Mouse (Mus musculus) liver, adult (tissue): ENCODE data around the gene Hspa1a.

Source experiments
- GATA4 ChIP-seq: IDR thresholded peaks from 2 replicates; pipeline ENCODE4 v1.6.1; 2014; ENCODE audit warnings: mild to moderate bottlenecking, low read length; ENCODE audit not compliant: insufficient replicate concordance

Hspa1a gene

DNA sequence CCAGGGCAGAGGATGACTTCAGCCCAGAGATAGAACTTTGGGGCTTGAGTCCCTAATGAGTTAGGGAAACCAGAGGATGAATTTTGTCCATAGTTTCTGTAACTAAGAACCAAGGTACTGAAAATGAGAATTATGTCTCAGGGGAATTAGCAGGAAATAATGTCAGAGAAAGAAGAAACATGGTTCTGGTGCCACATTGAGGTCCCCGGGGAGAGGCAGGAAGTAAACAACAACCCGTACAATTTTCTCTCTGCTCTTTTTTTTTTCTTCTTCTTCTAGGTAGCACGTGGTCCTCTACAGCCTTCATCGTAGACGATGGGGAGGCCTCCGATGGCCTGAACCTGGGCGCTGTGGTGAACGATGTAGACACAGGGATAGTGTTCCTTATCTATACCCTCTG lies 39.7 kb downstream of the Hspa1a start:
- no peak for TF ChIP-seq GATA4

DNA sequence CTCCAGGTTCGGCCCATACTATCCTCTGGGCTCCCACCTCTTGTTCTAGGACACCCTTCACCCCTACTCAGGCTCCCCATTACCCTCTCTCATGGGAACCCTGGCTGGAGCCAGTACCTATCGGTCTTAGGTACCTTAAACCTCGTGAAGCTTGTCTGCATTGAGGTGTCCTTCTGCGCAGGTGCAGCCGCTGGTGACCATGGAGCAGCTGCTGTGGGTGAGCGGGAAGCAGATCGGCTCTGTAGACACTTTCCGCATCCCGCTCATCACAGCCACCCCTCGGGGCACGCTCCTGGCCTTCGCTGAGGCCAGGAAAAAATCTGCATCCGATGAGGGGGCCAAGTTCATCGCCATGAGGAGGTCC lies 40.2 kb downstream of the Hspa1a start:
- TF ChIP-seq GATA4, result no peak

DNA sequence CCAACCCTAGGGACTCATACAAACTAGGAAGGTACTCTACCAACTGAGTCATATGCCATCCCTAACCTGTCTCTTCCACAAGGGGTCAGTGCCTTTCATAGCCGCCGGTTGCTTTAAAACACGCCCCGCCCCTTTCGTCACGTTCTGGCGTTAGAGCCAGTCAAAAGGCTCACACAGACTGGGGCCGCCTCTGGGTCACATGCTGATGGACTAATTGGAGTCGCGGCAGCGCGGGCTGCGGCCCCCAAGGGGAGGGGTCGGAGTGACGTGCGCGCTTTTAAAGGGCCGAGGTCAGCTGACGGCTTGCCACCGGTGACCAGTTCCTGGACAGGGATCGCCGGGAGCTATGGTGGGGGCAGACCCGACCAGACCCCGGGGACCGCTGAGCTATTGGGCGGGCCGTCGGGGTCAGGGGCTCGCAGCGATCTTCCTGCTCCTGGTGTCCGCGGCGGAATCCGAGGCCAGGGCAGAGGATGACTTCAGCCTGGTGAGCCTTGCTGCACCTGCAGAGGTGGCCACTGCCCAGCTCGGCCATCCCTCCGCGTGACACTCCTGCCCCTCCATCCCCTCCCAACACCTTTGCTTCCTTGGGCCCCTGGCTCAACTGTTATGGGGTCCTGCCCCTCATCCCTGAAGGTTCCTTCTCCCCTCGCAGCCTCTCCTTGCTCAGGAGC lies 40.8 kb downstream of the Hspa1a start, which contains the start of gene Neu1:
TSS of gene Neu1 (plus strand) at position 193 of the 674 bp plus-strand sequence.
- peak; percentile 30; the same call in 1 of the 2 replicates for TF ChIP-seq GATA4

DNA sequence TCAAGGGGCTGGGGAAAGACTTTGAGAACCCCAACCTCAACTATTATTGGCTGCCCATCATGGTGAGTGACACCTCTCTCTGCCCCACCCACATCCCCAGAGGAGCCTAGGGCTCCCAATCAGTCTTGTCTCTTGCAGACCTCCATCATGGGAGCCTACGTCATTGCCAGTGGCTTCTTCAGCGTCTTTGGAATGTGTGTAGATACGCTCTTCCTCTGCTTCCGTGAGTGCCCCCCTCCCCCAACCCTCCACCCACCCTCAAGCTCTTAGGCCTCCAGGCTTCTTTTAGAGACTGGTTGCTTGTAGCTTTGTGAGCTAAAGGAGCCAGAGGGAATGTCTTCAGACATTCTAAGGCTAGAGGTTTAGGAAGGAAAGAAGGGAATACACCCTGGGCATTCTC lies 43.1 kb downstream of the Hspa1a start:
- TF ChIP-seq GATA4, result no peak

DNA sequence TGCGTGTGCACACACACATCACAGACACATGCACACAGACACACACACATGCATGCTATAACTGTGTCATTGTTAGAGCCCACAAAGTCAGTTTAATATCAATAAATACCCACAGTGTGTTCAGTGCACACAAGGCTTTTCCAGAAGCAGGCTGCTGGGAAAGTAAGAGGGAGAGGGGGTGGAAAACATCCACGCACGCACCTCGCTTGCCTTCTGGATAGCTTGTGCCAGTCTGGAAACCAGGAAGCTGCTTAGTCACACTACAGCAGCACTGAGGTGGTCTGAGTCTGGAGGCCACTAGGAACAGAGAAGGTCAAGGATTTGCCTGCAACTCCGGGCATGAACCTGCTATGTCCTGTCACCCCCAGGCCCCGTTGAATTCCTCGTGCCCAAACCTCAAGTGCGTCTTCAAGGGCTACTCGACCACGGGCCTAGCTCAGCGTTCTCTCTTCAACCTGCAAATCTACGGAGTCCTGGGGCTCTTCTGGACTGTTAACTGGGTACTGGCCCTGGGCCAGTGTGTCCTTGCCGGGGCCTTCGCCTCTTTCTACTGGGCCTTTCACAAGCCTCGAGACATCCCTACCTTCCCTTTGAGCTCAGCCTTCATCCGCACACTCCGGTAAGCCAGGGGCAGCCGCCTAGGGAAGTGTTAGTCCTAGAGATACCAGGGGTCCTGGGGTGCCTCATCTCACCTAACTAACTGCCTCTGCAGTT lies 44.5 kb downstream of the Hspa1a start:
- TF ChIP-seq GATA4, result no peak

DNA sequence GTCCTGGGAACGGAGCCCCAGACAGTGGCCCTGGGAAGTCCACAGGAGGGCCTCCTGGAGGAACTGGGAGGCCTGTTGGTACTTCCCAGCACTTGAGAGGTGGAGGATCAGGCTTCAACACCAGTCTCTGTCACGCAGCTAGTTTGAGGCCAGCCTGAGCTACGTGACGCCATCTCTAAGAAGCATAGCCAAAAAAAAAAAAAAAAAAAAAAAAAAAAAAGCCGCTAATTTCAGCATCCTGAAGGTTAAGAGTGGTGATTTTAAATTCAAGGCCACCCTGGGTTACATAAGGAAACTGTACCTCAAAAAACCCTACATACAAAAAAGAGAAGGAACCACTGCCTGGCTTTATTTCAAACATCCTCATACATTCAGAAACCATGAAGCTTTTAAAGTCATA lies 47.7 kb downstream of the Hspa1a start:
- no peak for TF ChIP-seq GATA4

DNA sequence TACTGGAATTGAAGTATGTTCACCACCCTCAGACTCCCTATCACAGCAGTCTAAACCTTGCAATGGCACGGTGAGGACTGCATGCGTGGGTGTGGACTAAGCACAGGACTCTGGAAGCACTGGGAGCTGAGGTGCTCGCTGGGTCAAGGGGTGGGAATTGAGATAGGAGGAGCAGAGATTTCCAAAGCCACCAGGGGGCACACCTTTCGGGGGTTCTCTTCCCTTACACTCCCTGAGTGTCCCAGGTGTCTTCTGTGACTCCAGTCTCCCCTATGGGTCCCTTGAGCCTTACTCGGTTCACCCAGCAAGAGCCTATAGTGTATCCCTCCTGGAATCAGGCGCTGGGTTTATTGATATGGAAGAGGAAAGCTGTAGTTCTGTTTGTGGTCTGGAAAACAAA lies 49.0 kb downstream of the Hspa1a start:
- TF ChIP-seq GATA4, result no peak
